9 mouse cellular contexts compared by ENCODE assay signal in genomic region chr1:191955101-191955500, GRCm38 (mm10). TPM values are rescaled to one million over a fixed set of nuclear protein-coding genes. Genes with fewer than 3 reads are reported as not detected.
DNase-seq lines count a peak whose midpoint lies in the region; ATAC-seq lines count a peak whose summit lies in the region.
"Had no signal": no experiment of that assay in that cellular context is flagged by ENCODE, and none has a peak within 500 bp of the region (broad histone marks: within the 10 kb centered on the region; RNA-seq: fewer than 3 reads in every experiment).

No protein-coding gene starts in this region.

- peak; percentile 45 for ATAC-seq in intestine, embryonic 16.5 days

- H3K27me3 ChIP-seq in intestine, embryonic 16.5 days (replicated peaks; ENCODE audit: control insufficient read depth, insufficient read depth, low read length) = no peaks in the 10 kb centered on the region
- H3K27me3 ChIP-seq: embryonic facial prominence, embryonic 13.5 days had no signal

- H3K9me3 ChIP-seq in intestine, embryonic 16.5 days (ENCODE audit: control insufficient read depth, low read length) = no peaks in the 10 kb centered on the region
- H3K9me3 ChIP-seq: embryonic facial prominence, embryonic 13.5 days had no signal

- no peak overlapping the region for H3K9ac ChIP-seq in intestine, embryonic 16.5 days (ENCODE audit: low read depth, low read length)
- H3K9ac ChIP-seq: embryonic facial prominence, embryonic 13.5 days had no signal

- WGBS in intestine, embryonic 16.5 days = 61% methylated on average over 3 of the region's 3 CpGs

- H3K36me3 ChIP-seq in intestine, embryonic 16.5 days (ENCODE audit: control insufficient read depth, insufficient read depth, low read length) = no peaks in the 10 kb centered on the region
- H3K36me3 ChIP-seq: embryonic facial prominence, embryonic 13.5 days had no signal

- no peak overlapping the region for H3K4me3 ChIP-seq in brown adipose tissue, adult 24 weeks (ENCODE audit: insufficient read depth, low read depth, low read length)
- no peak overlapping the region for H3K4me3 ChIP-seq in intestine, embryonic 16.5 days (ENCODE audit: low read length)
- H3K4me3 ChIP-seq: embryonic facial prominence, embryonic 13.5 days had no signal

- H3K4me2 ChIP-seq in intestine, embryonic 16.5 days (ENCODE audit: low read depth, low read length) = no peak overlapping the region
- H3K4me2 ChIP-seq: embryonic facial prominence, embryonic 13.5 days had no signal

- peak overlapping the region; percentile 99 for H3K27ac ChIP-seq in brown adipose tissue, adult 24 weeks (replicated peaks; ENCODE audit: low read depth, low read length)
- peak overlapping the region; percentile 33; the same call in 1 of the 2 replicates for H3K27ac ChIP-seq in intestine, embryonic 16.5 days (ENCODE audit: low read length)

- DNase-seq in adrenal gland, postnatal 14 days = peak; percentile 21
- no peak for DNase-seq in adrenal gland, adult 18-20 months (ENCODE audit: low spot score in 2 of 2)
- DNase-seq in lung, postnatal 14 days = peak; percentile 58
- no peak for DNase-seq in cerebellum, adult 11-12 months
- DNase-seq in spleen, adult 12 weeks (ENCODE audit: low spot score) = no peak
- no peak for DNase-seq in embryo, embryonic 9.5 days (ENCODE audit: extremely low spot score)

- peaks cover 19% of the 10 kb centered on the region for H3K4me1 ChIP-seq in brown adipose tissue, adult 24 weeks (ENCODE audit: control insufficient read depth, insufficient read depth, insufficient read length, low read length)
- H3K4me1 ChIP-seq in intestine, embryonic 16.5 days (ENCODE audit: control insufficient read depth, insufficient read depth, low read length) = no peaks in the 10 kb centered on the region
- H3K4me1 ChIP-seq: embryonic facial prominence, embryonic 13.5 days had no signal

RNA-seq across cellular contexts. Expression of gene Rd3, which starts 22.1 kb away (rescaled TPM):
- total RNA-seq in adrenal gland, postnatal 14 days (2021) = 0.26 TPM in 1 of 2 replicates, not detected in the other
- total RNA-seq in adrenal gland, adult 18-20 months (2021) = under 1 TPM in 1 of 2 experiments, not detected in 1; 0.17 TPM
- polyA plus RNA-seq in brown adipose tissue, adult 24 weeks (2012; ENCODE audit: insufficient read depth, insufficient read length, missing spikeins) = not detected in 2 replicates
- polyA plus RNA-seq in intestine, embryonic 16.5 days (2015; fragmentation: Nextera tagmentation; extraction: Ambion mirVana) = 0.31 and 0.42 TPM in 2 replicates

RNA-seq across cellular contexts. Expression of gene Slc30a1, which starts 48.5 kb away (rescaled TPM):
- total RNA-seq in adrenal gland, postnatal 14 days (2021) = 17.8 and 25.2 TPM in 2 replicates
- 10 to 100 TPM; 15.9 to 19.1 TPM for total RNA-seq in adrenal gland, adult 18-20 months (2021)
- polyA plus RNA-seq in brown adipose tissue, adult 24 weeks (2012; ENCODE audit: insufficient read depth, insufficient read length, missing spikeins) = 4.5 and 5.8 TPM in 2 replicates
- polyA plus RNA-seq in intestine, embryonic 16.5 days (2015; fragmentation: Nextera tagmentation; extraction: Ambion mirVana) = 1.8 TPM in 2 replicates

Comparison
In these comparisons a context has a peak if more than half of its experiments do, and no peak if none do; other contexts are left out.
1. DNase-seq: peak in adrenal gland, postnatal 14 days (single experiment) and lung, postnatal 14 days (single experiment); none in adrenal gland, adult 18-20 months (0 of 2), cerebellum, adult 11-12 months (single experiment), spleen, adult 12 weeks (single experiment) and embryo, embryonic 9.5 days (single experiment).